Mouse (Mus musculus) limb, embryonic 12.5 days (tissue): ENCODE data around the gene Thsd4. TPM values are rescaled to one million over a fixed set of nuclear protein-coding genes. Genes with fewer than 3 reads are reported as not detected.
A peak's percentile ranks its signal among the peaks of the same experiment; 100 is the strongest.

Experiments used
- ATAC-seq: fragments of 200-750 bp; cut with Nextera tagmentation; 2 replicates; pipeline ENCODE4 v1.8.0; 2017; ENCODE audit warnings: low read depth, moderate TSS enrichment; ENCODE audit not compliant: insufficient number of reproducible peaks, insufficient read depth, low FRiP score, low TSS enrichment
- H3K27ac ChIP-seq: fragments of 300-500 bp; sonication (generic); 2 replicates; pipeline ENCODE4 v1.5.1; 2016; ENCODE audit warnings: mild to moderate bottlenecking, moderate library complexity
- H3K27me3 ChIP-seq: fragments of 300-500 bp; sonication (generic); 2 replicates; pipeline ENCODE4 v1.6.1; 2016; ENCODE audit warnings: mild to moderate bottlenecking, moderate library complexity
- H3K36me3 ChIP-seq: fragments of 300-500 bp; sonication (generic); 2 replicates; pipeline ENCODE4 v1.6.1; 2016; ENCODE audit warnings: mild to moderate bottlenecking, moderate library complexity
- H3K4me1 ChIP-seq: fragments of 300-500 bp; sonication (generic); replicated peaks from 2 replicates; pipeline ENCODE4 v1.6.1; 2016
- H3K4me2 ChIP-seq: fragments of 300-500 bp; sonication (generic); 2 replicates; pipeline ENCODE4 v1.6.1; 2016; ENCODE audit warnings: mild to moderate bottlenecking, moderate library complexity
- H3K4me3 ChIP-seq: fragments of 300-500 bp; sonication (generic); replicated peaks from 2 replicates; pipeline ENCODE4 v1.5.1; 2016; ENCODE audit warnings: mild to moderate bottlenecking
- H3K9ac ChIP-seq: fragments of 300-500 bp; sonication (generic); replicated peaks from 2 replicates; pipeline ENCODE4 v1.6.1; 2016; ENCODE audit warnings: mild to moderate bottlenecking, moderate library complexity
- H3K9me3 ChIP-seq: fragments of 300-500 bp; sonication (generic); 2 replicates; pipeline ENCODE4 v1.6.1; 2016; ENCODE audit warnings: mild to moderate bottlenecking, moderate library complexity
- WGBS: fragments of 180-500 bp; shearing (Covaris S2); methylation state at CpG from one replicate; pipeline ENCODE4 v1.1.7; 2016; 5-methylcytosine and 5-hydroxymethylcytosine counted together
- polyA plus RNA-seq: library from polyadenylated mRNA; unstranded; fragments of >200 nt; fragmentation: Nextera tagmentation; extraction: Ambion mirVana; gene quantifications from 2 replicates; pipeline ENCODE4 v1.2.1, GENCODE M21; 2016

The Thsd4 gene
- polyA plus RNA-seq, 1 experiment from 2014 or later = 27.0 TPM

DNA sequence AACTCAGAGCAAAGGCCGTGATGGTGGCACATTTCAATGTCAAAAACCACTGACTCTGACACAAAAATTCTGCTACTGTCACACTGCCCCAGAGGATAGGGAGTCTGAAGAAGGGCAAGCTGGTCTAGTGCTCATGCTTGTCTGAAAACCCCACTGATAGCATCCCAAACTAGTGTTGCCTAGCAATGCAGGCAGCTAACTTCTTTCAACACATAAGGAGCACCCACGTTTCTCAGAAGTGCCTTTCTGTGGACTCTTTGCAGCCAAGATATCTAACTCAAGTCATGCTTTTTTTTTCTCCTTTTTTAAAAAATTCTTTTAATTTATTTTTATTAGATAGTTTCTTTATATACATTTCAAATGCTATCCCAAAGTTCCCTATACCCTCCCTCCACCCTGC is 321.4 kb downstream of the Thsd4 start:
- 83% methylated on average over 2 of the region's 2 CpGs for WGBS
- no peak overlapping the region for H3K27ac ChIP-seq
- ATAC-seq = no peak

DNA sequence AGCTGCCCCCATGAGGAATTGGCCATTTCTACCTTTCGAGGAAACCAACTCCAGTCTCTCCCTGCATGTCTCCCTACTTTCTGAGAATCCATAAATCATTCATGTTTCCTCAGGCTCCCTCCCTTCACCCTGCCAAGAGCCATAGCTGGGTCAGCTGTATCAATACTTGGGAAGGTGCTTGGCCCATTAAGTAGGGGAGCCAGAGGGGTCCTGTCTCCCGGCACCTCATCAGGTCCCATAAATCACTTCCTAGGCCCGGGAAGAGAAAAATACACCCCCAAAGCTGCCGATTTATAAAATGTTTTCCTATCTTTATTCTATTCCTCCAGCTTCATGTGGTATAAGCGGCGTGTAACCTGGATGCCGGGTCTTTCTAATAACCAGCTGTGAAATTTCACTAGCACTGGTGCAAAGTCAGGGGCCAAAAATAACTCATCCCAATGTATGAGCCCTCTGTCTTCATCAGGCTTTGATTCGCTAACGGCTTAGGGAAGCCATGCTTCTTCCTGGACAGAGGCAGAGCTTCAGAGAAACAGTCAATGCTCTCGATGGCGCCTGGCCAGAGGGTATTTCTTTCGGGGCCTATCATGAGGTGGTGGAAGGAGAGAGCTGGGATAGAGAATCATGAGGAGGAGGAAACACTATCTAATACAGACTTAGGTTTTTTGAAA is 323.2 kb downstream of the Thsd4 start:
- WGBS = 71% methylated on average over 12 of the region's 12 CpGs
- no peaks in the 10 kb centered on the region for H3K9me3 ChIP-seq
- no peak for ATAC-seq

More for the DNA sequence above, 321.4 kb downstream of the Thsd4 start:
- H3K9ac ChIP-seq = no peak overlapping the region
- H3K36me3 ChIP-seq = no peaks in the 10 kb centered on the region
- H3K9me3 ChIP-seq = no peaks in the 10 kb centered on the region
- no peak overlapping the region for H3K4me3 ChIP-seq
- no peak overlapping the region for H3K4me2 ChIP-seq
- peaks cover 9% of the 10 kb centered on the region; the same call in 1 of the 2 replicates for H3K4me1 ChIP-seq
- H3K27me3 ChIP-seq = no peaks in the 10 kb centered on the region

GRCm38 (mm10) chr9:60195502-60195901 is 326.3 kb downstream of the Thsd4 start:
- 91% methylated on average over 2 of the region's 2 CpGs for WGBS
- no peaks in the 10 kb centered on the region for H3K27me3 ChIP-seq
- H3K4me1 ChIP-seq = peaks cover 8% of the 10 kb centered on the region; the same call in 1 of the 2 replicates
- H3K27ac ChIP-seq = no peak overlapping the region
- H3K4me2 ChIP-seq = no peak overlapping the region
- H3K4me3 ChIP-seq = no peak overlapping the region
- no peaks in the 10 kb centered on the region for H3K36me3 ChIP-seq
- no peaks in the 10 kb centered on the region for H3K9me3 ChIP-seq
- H3K9ac ChIP-seq = no peak overlapping the region
- no peak for ATAC-seq

More for the DNA sequence above, 323.2 kb downstream of the Thsd4 start:
- H3K4me3 ChIP-seq = no peak overlapping the region
- H3K4me1 ChIP-seq = peaks cover 11% of the 10 kb centered on the region; the same call in 1 of the 2 replicates
- H3K27me3 ChIP-seq = no peaks in the 10 kb centered on the region
- H3K36me3 ChIP-seq = no peaks in the 10 kb centered on the region
- H3K4me2 ChIP-seq = no peak overlapping the region
- no peak overlapping the region for H3K27ac ChIP-seq
- no peak overlapping the region for H3K9ac ChIP-seq

- Histone ChIP-seq H3K4me2 (no peak overlapping the region), H3K9ac (no peak overlapping the region), H3K27ac (no peak overlapping the region), H3K4me1 (peaks cover 8% of the 10 kb centered on the region; the same call in 1 of the 2 replicates), H3K9me3 (no peaks in the 10 kb centered on the region), H3K4me3 (no peak overlapping the region), H3K36me3 (no peaks in the 10 kb centered on the region), H3K27me3 (no peaks in the 10 kb centered on the region)
- 68% methylated on average over 6 of the region's 6 CpGs for WGBS
- no peak for ATAC-seq
These were observed 326.9 kb downstream of the Thsd4 start for GRCm38 (mm10) chr9:60194905-60195304.

DNA sequence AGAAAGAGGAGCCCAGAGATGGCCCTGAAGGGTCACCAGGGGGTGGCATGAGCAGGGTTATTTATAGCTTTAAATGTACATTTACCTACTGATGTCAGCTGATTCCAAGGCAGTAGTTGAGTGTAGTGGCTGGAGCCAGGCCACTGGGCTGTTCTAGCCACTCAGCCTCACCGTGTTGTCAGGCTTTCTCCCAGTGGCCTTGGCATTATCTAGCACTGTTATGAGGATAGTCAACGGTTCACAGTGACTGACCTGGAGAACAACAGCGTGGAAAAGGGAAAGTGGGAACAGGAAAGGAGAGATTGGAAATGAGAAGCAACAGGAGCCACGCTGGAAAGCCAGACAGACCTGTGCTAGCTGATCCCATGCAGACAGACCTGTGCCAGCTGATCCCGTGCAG is 329.5 kb downstream of the Thsd4 start:
- no peak overlapping the region for H3K4me3 ChIP-seq
- no peaks in the 10 kb centered on the region for H3K9me3 ChIP-seq
- WGBS = 87% methylated on average over 5 of the region's 5 CpGs
- no peaks in the 10 kb centered on the region for H3K27me3 ChIP-seq
- H3K4me2 ChIP-seq = no peak overlapping the region
- no peak overlapping the region for H3K9ac ChIP-seq
- H3K27ac ChIP-seq = 0 out of 2 replicates have a peak overlapping the region, but pooled peaks have one; percentile 7
- H3K4me1 ChIP-seq = peaks cover 12% of the 10 kb centered on the region; the same call in 1 of the 2 replicates
- H3K36me3 ChIP-seq = no peaks in the 10 kb centered on the region
- no peak for ATAC-seq

GRCm38 (mm10) chr9:60187437-60187836 is 334.4 kb downstream of the Thsd4 start:
- H3K9me3 ChIP-seq = no peaks in the 10 kb centered on the region
- 55% methylated on average over 2 of the region's 2 CpGs for WGBS
- no peak overlapping the region for H3K4me2 ChIP-seq
- H3K36me3 ChIP-seq = no peaks in the 10 kb centered on the region
- no peak overlapping the region for H3K27ac ChIP-seq
- no peak for ATAC-seq
- H3K27me3 ChIP-seq = no peaks in the 10 kb centered on the region
- peaks cover 27% of the 10 kb centered on the region for H3K4me1 ChIP-seq
- H3K9ac ChIP-seq = no peak overlapping the region
- no peak overlapping the region for H3K4me3 ChIP-seq

DNA sequence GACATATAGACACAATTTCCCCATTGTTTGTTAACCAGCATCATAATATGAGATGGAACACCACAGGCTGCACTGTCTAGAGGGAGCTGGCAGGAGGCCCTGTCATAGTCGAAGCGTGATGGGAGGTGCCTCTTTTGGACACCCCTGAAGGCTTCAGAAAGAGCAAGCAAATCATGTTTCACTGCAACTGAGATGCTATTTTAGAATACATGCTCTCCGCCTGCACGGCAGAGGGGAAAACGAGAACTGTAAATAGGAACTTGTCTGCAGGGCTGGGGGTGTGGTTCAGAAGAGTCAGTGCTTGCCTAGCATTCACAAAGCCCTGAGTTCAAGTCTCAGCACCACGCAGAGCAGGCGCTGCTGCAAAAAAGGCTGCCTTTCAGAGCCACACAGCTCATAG is 334.9 kb downstream of the Thsd4 start:
- Histone ChIP-seq H3K36me3 (no peaks in the 10 kb centered on the region), H3K4me2 (no peak overlapping the region), H3K4me3 (no peak overlapping the region), H3K9ac (no peak overlapping the region), H3K27ac (no peak overlapping the region), H3K27me3 (no peaks in the 10 kb centered on the region), H3K9me3 (no peaks in the 10 kb centered on the region), H3K4me1 (peaks cover 25% of the 10 kb centered on the region)
- WGBS = 86% methylated on average over 7 of the region's 7 CpGs
- no peak for ATAC-seq

- no peak overlapping the region for H3K4me3 ChIP-seq
- 24% methylated on average over 3 of the region's 3 CpGs for WGBS
- ATAC-seq = no peak
These were observed 337.8 kb downstream of the Thsd4 start for GRCm38 (mm10) chr9:60184083-60184482.

DNA sequence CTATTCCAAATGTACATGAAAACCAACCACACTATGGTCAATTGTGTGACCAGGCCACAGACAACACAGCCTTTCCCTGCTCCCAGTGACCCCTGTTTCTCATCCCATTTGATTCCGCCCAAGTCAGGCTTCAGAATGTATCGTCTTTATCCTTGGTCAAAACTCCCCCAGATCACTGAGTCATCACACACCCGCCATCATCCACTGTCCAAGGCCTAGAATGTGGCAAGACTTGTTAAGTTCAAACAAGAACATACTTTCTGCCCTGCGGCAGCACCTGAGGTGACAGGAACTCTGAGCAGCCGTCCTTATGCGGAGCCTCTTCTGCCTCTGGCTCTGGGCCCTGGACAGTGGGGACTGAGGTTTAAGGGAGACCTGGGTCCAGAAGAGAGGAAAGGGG is 339.5 kb downstream of the Thsd4 start:
- H3K27ac ChIP-seq = no peak overlapping the region
- H3K4me1 ChIP-seq = peaks cover 37% of the 10 kb centered on the region
- no peak overlapping the region for H3K9ac ChIP-seq
- ATAC-seq = no peak
- H3K4me3 ChIP-seq = no peak overlapping the region
- H3K4me2 ChIP-seq = no peak overlapping the region
- H3K27me3 ChIP-seq = no peaks in the 10 kb centered on the region
- no peaks in the 10 kb centered on the region for H3K36me3 ChIP-seq
- no peaks in the 10 kb centered on the region for H3K9me3 ChIP-seq
- WGBS = 87% methylated on average over 6 of the region's 6 CpGs

More at GRCm38 (mm10) chr9:60184083-60184482, 337.8 kb downstream of the Thsd4 start:
- H3K36me3 ChIP-seq = no peaks in the 10 kb centered on the region
- H3K9me3 ChIP-seq = no peaks in the 10 kb centered on the region
- H3K4me2 ChIP-seq = no peak overlapping the region
- H3K27me3 ChIP-seq = no peaks in the 10 kb centered on the region
- peaks cover 40% of the 10 kb centered on the region for H3K4me1 ChIP-seq
- no peak overlapping the region for H3K27ac ChIP-seq
- H3K9ac ChIP-seq = no peak overlapping the region

GRCm38 (mm10) chr9:60180936-60181335 is 340.9 kb downstream of the Thsd4 start:
- no peak overlapping the region for H3K4me3 ChIP-seq
- no peaks in the 10 kb centered on the region for H3K9me3 ChIP-seq
- H3K27me3 ChIP-seq = no peaks in the 10 kb centered on the region
- WGBS = 95% methylated on average over 3 of the region's 3 CpGs
- H3K36me3 ChIP-seq = no peaks in the 10 kb centered on the region
- no peak for ATAC-seq
- H3K9ac ChIP-seq = no peak overlapping the region
- peaks cover 37% of the 10 kb centered on the region for H3K4me1 ChIP-seq
- no peak overlapping the region for H3K27ac ChIP-seq
- no peak overlapping the region for H3K4me2 ChIP-seq

DNA sequence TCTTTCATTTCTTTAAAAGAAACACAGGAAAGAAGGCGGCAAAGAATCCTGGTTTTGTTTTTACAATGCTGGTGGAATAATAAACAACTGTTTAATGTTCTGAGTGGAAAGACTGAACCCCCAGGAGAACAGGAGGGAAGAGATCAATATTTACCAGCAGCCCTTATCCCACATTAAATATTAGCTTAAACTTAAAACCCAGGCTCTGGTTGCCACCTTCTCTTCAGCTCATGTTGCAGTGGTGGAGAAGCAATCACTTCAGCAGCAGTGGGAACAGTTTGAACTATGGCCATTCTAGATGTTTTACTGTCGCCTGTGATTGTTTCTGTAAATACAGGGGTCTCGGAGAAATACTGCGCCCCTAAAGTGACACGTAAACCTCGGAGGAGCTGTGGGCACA is 341.7 kb downstream of the Thsd4 start:
- ATAC-seq = no peak
- Histone ChIP-seq H3K27me3 (no peaks in the 10 kb centered on the region), H3K4me1 (peaks cover 37% of the 10 kb centered on the region), H3K4me3 (no peak overlapping the region), H3K36me3 (no peaks in the 10 kb centered on the region), H3K27ac (peak overlapping the region; percentile 37), H3K9ac (no peak overlapping the region), H3K4me2 (no peak overlapping the region), H3K9me3 (no peaks in the 10 kb centered on the region)
- 51% methylated on average over 6 of the region's 6 CpGs for WGBS

DNA sequence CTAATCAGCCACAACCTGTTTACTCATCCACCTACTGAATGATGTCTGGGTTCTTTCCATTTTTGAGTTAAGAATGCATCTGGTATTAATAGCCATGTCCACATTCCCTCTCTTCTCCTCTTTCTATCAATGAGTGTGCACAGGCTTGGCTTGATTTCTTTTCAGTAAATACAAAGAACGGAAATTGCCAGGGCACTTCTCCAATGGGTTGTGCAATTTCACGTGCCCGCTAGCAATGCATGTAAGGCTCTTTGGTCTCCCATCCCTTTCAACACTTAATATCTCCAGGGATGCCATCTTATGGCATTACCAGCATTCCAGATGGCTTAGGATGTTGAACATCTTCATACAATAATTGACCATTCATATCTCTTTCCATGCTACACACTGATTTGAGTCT is 345.5 kb downstream of the Thsd4 start:
- no peak overlapping the region for H3K27ac ChIP-seq
- no peaks in the 10 kb centered on the region for H3K27me3 ChIP-seq
- WGBS = 89% methylated on average over 3 of the region's 3 CpGs
- no peak overlapping the region for H3K4me2 ChIP-seq
- no peak overlapping the region for H3K4me3 ChIP-seq
- H3K36me3 ChIP-seq = no peaks in the 10 kb centered on the region
- no peaks in the 10 kb centered on the region for H3K9me3 ChIP-seq
- no peak overlapping the region for H3K9ac ChIP-seq
- ATAC-seq = no peak
- peaks cover 32% of the 10 kb centered on the region for H3K4me1 ChIP-seq
